Mouse (Mus musculus): ENCODE measurements around the gene Prrg2. TPM values are rescaled to one million over a fixed set of nuclear protein-coding genes. Genes with fewer than 3 reads are reported as not detected.

Gene Prrg2
- polyA plus RNA-seq, 1 experiment from 2014 or later, result 59.0 TPM

- Histone ChIP-seq H3K27me3 (replicated peaks; ENCODE audit: control insufficient read depth, insufficient read depth, low read length) (no peaks in the 10 kb centered on the region), H3K27ac (ENCODE audit: low read depth, low read length) (no peak overlapping the region), H3K4me3 (ENCODE audit: low read depth, low read length) (no peak overlapping the region), H3K9ac (ENCODE audit: low read depth, low read length) (no peak overlapping the region), H3K9me3 (ENCODE audit: control insufficient read depth) (no peaks in the 10 kb centered on the region), H3K4me1 (replicated peaks; ENCODE audit: control insufficient read depth, insufficient read depth, low read length) (no peaks in the 10 kb centered on the region), H3K4me2 (replicated peaks; ENCODE audit: low read depth) (0 out of 2 replicates have a peak overlapping the region, but pooled peaks have one; percentile 46), H3K36me3 (ENCODE audit: control insufficient read depth, insufficient read depth) (peaks cover 34% of the 10 kb centered on the region)
- 82% methylated on average over 22 of the region's 22 CpGs for WGBS
- TF ChIP-seq CTCF (IDR thresholded peaks at IDR 0.05; ENCODE audit: low read depth), result no peak
- no peak for ATAC-seq
These were observed 20.9 kb upstream of the Prrg2 start for GRCm38 (mm10) chr7:45083300-45083890.

GRCm38 (mm10) chr7:45082401-45083299 is 20.2 kb upstream of the Prrg2 start:
- H3K27me3 ChIP-seq (replicated peaks; ENCODE audit: control insufficient read depth, insufficient read depth, low read length), result no peaks in the 10 kb centered on the region
- no peak overlapping the region for H3K9ac ChIP-seq (ENCODE audit: low read depth, low read length)
- H3K4me1 ChIP-seq (replicated peaks; ENCODE audit: control insufficient read depth, insufficient read depth, low read length), result no peaks in the 10 kb centered on the region
- H3K27ac ChIP-seq (ENCODE audit: low read depth, low read length), result peak overlapping the region; percentile 30
- ATAC-seq, result peak; percentile 5; the same call in 1 of the 2 replicates
- peak overlapping the region; percentile 46 for H3K4me2 ChIP-seq (replicated peaks; ENCODE audit: low read depth)
- H3K4me3 ChIP-seq (ENCODE audit: low read depth, low read length), result no peak overlapping the region
- peaks cover 30% of the 10 kb centered on the region for H3K36me3 ChIP-seq (ENCODE audit: control insufficient read depth, insufficient read depth)
- peak; percentile 50 for TF ChIP-seq CTCF (IDR thresholded peaks at IDR 0.05; ENCODE audit: low read depth)
- 40% methylated on average over 25 of the region's 25 CpGs for WGBS
- H3K9me3 ChIP-seq (ENCODE audit: control insufficient read depth), result no peaks in the 10 kb centered on the region

- ATAC-seq, result no peak
- peaks cover 31% of the 10 kb centered on the region for H3K36me3 ChIP-seq (ENCODE audit: control insufficient read depth, insufficient read depth)
- H3K9me3 ChIP-seq (ENCODE audit: control insufficient read depth), result no peaks in the 10 kb centered on the region
- 65% methylated on average over 5 of the region's 5 CpGs for WGBS
- no peak for TF ChIP-seq CTCF (IDR thresholded peaks at IDR 0.05; ENCODE audit: low read depth)
- H3K4me3 ChIP-seq (ENCODE audit: low read depth, low read length), result no peak overlapping the region
- no peaks in the 10 kb centered on the region for H3K27me3 ChIP-seq (replicated peaks; ENCODE audit: control insufficient read depth, insufficient read depth, low read length)
- H3K27ac ChIP-seq (ENCODE audit: low read depth, low read length), result no peak overlapping the region
- H3K4me1 ChIP-seq (replicated peaks; ENCODE audit: control insufficient read depth, insufficient read depth, low read length), result no peaks in the 10 kb centered on the region
- H3K4me2 ChIP-seq (replicated peaks; ENCODE audit: low read depth), result no peak overlapping the region
- no peak overlapping the region for H3K9ac ChIP-seq (ENCODE audit: low read depth, low read length)
These were observed 18.5 kb upstream of the Prrg2 start for GRCm38 (mm10) chr7:45081016-45081415.

GRCm38 (mm10) chr7:45079856-45080255 is 17.4 kb upstream of the Prrg2 start:
- Histone ChIP-seq H3K9ac (ENCODE audit: low read depth, low read length) (no peak overlapping the region), H3K4me2 (replicated peaks; ENCODE audit: low read depth) (no peak overlapping the region), H3K9me3 (ENCODE audit: control insufficient read depth) (no peaks in the 10 kb centered on the region), H3K27ac (ENCODE audit: low read depth, low read length) (no peak overlapping the region), H3K4me1 (replicated peaks; ENCODE audit: control insufficient read depth, insufficient read depth, low read length) (no peaks in the 10 kb centered on the region), H3K4me3 (ENCODE audit: low read depth, low read length) (no peak overlapping the region), H3K27me3 (replicated peaks; ENCODE audit: control insufficient read depth, insufficient read depth, low read length) (no peaks in the 10 kb centered on the region), H3K36me3 (ENCODE audit: control insufficient read depth, insufficient read depth) (peaks cover 39% of the 10 kb centered on the region)
- under 1% methylated on average over 10 of the region's 10 CpGs for WGBS
- peak; percentile 99 for TF ChIP-seq CTCF (IDR thresholded peaks at IDR 0.05; ENCODE audit: low read depth)
- 0 out of 2 replicates have a peak, but pooled peaks have one; percentile 16 for ATAC-seq

GRCm38 (mm10) chr7:45078513-45078912 is 16.0 kb upstream of the Prrg2 start:
- H3K9me3 ChIP-seq (ENCODE audit: control insufficient read depth), result no peaks in the 10 kb centered on the region
- H3K36me3 ChIP-seq (ENCODE audit: control insufficient read depth, insufficient read depth), result peaks cover 49% of the 10 kb centered on the region
- no peak for ATAC-seq

GRCm38 (mm10) chr7:45077829-45078228 is 15.4 kb upstream of the Prrg2 start:
- H3K27me3 ChIP-seq (replicated peaks; ENCODE audit: control insufficient read depth, insufficient read depth, low read length), result no peaks in the 10 kb centered on the region
- H3K9me3 ChIP-seq (ENCODE audit: control insufficient read depth), result no peaks in the 10 kb centered on the region
- H3K4me2 ChIP-seq (replicated peaks; ENCODE audit: low read depth), result no peak overlapping the region
- WGBS, result 96% methylated on average over 2 of the region's 2 CpGs
- TF ChIP-seq CTCF (IDR thresholded peaks at IDR 0.05; ENCODE audit: low read depth), result no peak
- H3K36me3 ChIP-seq (ENCODE audit: control insufficient read depth, insufficient read depth), result peaks cover 47% of the 10 kb centered on the region
- H3K9ac ChIP-seq (ENCODE audit: low read depth, low read length), result no peak overlapping the region
- H3K4me1 ChIP-seq (replicated peaks; ENCODE audit: control insufficient read depth, insufficient read depth, low read length), result no peaks in the 10 kb centered on the region
- H3K4me3 ChIP-seq (ENCODE audit: low read depth, low read length), result no peak overlapping the region
- ATAC-seq, result no peak
- no peak overlapping the region for H3K27ac ChIP-seq (ENCODE audit: low read depth, low read length)

More at GRCm38 (mm10) chr7:45078513-45078912, 16.0 kb upstream of the Prrg2 start:
- Histone ChIP-seq H3K27me3 (replicated peaks; ENCODE audit: control insufficient read depth, insufficient read depth, low read length) (no peaks in the 10 kb centered on the region), H3K27ac (ENCODE audit: low read depth, low read length) (no peak overlapping the region), H3K4me1 (replicated peaks; ENCODE audit: control insufficient read depth, insufficient read depth, low read length) (no peaks in the 10 kb centered on the region), H3K4me3 (ENCODE audit: low read depth, low read length) (no peak overlapping the region), H3K4me2 (replicated peaks; ENCODE audit: low read depth) (no peak overlapping the region), H3K9ac (ENCODE audit: low read depth, low read length) (no peak overlapping the region)
- peak; percentile 89 for TF ChIP-seq CTCF (IDR thresholded peaks at IDR 0.05; ENCODE audit: low read depth)
- 24% methylated on average over 9 of the region's 9 CpGs for WGBS

Data from intestine, postnatal 0 days (tissue).